8 mouse cellular contexts compared by ENCODE assay signal in genomic region chr10:82354083-82355010, GRCm38 (mm10). TPM values are rescaled to one million over a fixed set of nuclear protein-coding genes. Genes with fewer than 3 reads are reported as not detected.
A peak's percentile ranks its signal among the peaks of the same experiment; 100 is the strongest.
DNase-seq lines count a peak whose midpoint lies in the region; ATAC-seq lines count a peak whose summit lies in the region.

TSS of gene Gm4924 (plus strand) at chr10:82354255.

- peak; percentile 67 for DNase-seq in gastrocnemius, postnatal 10 days
- DNase-seq in induced T-regulatory cell, adult 2 months (ENCODE audit: low read depth), result peak; percentile 93
- peak; percentile 80 to 90 for DNase-seq in left cerebral cortex, adult 9 months (ENCODE audit: low spot score in 2 of 2)
- DNase-seq in right cerebral cortex, postnatal 14 days, result peak; percentile 78
- peak; percentile 71 to 72 for DNase-seq in urinary bladder, postnatal 36 days (ENCODE audit: low spot score in 2 of 2)

- ATAC-seq in activated CD4-positive, CD25-positive, alpha-beta regulatory T cell, adult 4 months, result peak; percentile 97
- ATAC-seq in common myeloid progenitor, adult 5-6 weeks (replicated peaks; ENCODE audit: low read depth, poor library complexity, severe bottlenecking), result peak; percentile 99
- peak; percentile 98 for ATAC-seq in megakaryocyte progenitor cell, adult 5-6 weeks (replicated peaks; ENCODE audit: poor library complexity)

RNA-seq across cellular contexts. Expression of gene Gm4924, which starts in this region (rescaled TPM):
- polyA plus RNA-seq in activated CD4-positive, CD25-positive, alpha-beta regulatory T cell, adult 4 months (2017; shearing (Covaris generic)), result 10 to 100 TPM; 10.3 to 12.3 TPM
- total RNA-seq in common myeloid progenitor, adult 5-6 weeks (2017), result 1.4 and 13.0 TPM in 2 replicates
- 1 to 10 TPM; 2.3 to 2.5 TPM for total RNA-seq in gastrocnemius, postnatal 10 days (2021)
- 3.9 and 4.0 TPM in 2 replicates for total RNA-seq in megakaryocyte progenitor cell, adult 5-6 weeks (2015)
- 2.7 and 3.5 TPM in 2 replicates for total RNA-seq in megakaryocyte progenitor cell, adult 5-6 weeks (2017)

Comparison
In these comparisons a context has a peak if more than half of its experiments do, and no peak if none do; other contexts are left out.
1. Peak in every context shown above with its lines: DNase-seq and ATAC-seq.